Mouse (Mus musculus) lung, adult 2 months (tissue): ENCODE results near the gene Psmc3.

Experiments
- CTCF ChIP-seq: fragments of 200-500 bp; IDR thresholded peaks from 2 replicates; pipeline ENCODE4 v1.5.1; 2011; ENCODE audit warnings: mild to moderate bottlenecking, low read length, control low read depth; ENCODE audit not compliant: insufficient read depth
- POLR2A ChIP-seq: fragments of 200-500 bp; IDR thresholded peaks from 2 replicates; pipeline ENCODE4 v1.6.1; 2011; ENCODE audit warnings: low read depth, mild to moderate bottlenecking, control low read depth, low read length, borderline replicate concordance; ENCODE audit errors: extremely low read depth

- TF ChIP-seq POLR2A: no peak
- no peak for TF ChIP-seq CTCF
Measured at GRCm38 (mm10) chr2:91097015-91097414, 43.2 kb downstream of the Psmc3 start.
